Mouse (Mus musculus) kidney, postnatal 25 days (tissue): ENCODE data around the gene Atf1.
A peak's percentile ranks its signal among the peaks of the same experiment; 100 is the strongest.

Experiments
- DNase-seq, 2 experiments: peaks; one replicate each; pipeline ENCODE4 v3.0.0; 2021; ENCODE audit warnings: mixed read lengths in 2 of 2

Atf1 gene

DNA sequence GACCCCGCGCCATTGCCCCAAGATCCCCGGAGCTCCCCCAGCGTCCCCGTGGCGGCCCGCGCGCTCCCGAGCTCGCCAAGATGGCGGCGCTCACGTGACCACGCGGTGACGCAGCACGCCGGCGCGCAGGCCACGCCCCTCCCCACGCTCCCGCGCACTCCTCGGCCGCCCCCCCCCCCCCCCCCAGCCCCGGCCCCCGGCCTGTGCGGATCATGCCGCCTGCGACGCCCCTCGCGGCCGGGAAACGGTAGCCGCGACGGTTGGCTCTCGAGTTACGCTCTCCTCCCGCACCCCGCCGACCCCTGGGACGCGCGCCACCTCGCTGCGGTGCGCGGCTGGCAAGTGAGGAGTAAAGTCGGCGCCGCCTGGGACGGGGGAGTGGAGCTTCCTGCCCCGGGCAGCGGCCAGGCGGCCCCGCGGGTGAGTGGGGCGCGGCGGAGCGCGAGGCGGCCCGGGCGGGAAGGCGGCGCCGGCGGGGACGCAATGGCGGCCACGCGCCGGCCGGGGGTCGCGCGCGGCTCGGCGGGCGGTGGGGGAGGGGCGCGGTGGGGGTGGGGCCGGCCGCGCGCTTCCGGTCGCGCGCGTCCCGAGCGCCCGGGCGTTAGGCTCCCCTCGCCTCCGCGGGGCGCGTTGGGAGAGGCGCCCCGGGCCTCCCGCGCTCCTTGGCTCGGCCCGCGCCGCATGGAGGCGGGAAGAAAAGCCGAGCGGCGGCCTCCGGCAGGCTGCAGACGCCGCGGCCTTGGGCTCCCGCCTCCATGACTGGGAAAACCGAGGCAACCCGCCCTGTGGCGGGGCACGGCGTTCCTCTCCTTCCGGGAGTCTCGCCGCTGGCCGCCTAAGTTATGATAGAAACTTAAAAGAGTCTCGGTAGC, at the start of gene Atf1:
Gene Atf1, plus strand, starts transcription at position 157 of the 872 bp plus-strand sequence.
- peak; percentile 94 to 95 for DNase-seq

- no peak for DNase-seq
Measured at GRCm38 (mm10) chr15:100178487-100178886, 49.1 kb upstream of the Atf1 start.

DNA sequence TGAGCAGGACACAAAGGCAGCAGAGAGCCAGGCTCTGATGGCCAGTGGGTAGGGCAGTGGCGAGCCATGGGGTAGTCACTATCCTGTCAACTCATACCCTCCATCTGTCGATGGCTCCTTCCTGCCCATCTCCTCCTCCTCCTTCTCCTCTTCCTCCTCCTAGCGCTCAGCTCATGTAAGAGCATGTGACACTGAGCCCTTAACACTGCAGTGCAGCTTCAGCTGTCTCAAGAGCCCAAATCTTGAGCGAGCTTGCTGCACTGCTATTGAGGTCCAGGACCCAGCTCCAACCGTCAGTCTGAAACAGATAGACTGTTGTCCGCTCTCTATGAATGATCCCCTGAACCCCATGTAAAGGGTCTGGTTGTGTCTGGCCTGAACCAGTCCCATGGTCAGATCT, 47.9 kb upstream of the Atf1 start:
- no peak for DNase-seq

DNA sequence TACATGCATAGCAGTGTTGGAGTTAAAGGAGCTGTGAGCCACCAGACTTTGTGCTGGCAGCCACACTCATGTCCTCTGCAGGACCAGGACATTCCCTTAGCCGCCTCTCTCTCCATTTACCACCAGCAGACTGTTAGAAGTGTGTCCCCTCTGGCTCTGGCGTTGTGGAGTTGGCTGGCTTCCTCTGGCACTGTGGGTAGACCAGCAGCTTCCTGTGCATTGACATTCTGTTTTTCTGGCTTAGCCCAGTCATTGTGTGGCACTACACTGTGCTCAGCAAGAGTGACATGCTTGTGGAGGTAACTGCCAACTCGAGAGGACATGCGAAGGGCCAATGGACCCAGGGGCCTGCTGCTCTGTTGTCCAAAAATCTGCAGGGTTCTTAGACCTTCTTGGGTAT, 47.4 kb upstream of the Atf1 start:
- DNase-seq = no peak

- no peak for DNase-seq
Measured at GRCm38 (mm10) chr15:100181841-100182240, 45.8 kb upstream of the Atf1 start.

DNA sequence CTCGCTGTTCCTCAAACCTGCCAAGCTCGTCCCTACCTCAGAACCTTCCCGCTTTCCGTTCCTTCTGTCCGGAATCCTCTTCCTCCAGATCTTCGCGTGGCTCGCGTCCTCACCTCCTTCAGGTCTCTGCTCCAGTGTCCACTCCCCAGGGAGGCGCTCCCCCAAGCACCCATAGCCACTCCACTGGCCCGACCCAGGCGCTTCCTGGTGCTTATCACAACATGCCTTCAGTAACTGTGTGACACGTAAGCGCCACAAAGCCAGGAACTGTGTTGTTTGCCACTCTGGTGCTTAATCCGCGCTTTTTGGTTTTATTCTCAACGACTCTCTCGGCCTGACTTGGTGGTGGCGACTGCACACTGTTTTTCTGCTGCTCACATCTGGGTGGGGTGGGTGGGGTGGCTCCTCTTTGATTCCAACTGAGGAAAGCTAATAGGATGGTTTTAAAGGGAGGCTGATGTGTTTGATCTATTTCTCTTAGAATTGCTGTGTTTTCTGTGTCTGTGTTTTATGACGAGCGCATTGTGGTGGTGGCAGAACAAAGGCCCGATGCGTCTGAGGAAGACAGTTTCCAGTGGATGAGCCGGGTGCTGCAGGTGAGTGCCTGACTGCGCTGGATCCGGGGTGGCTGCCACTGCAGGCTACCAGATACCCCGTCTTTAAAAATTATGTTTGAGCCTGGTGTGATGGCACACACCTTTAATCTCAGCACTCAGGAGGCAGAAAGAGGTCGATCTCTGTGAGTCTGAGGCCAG, 44.9 kb upstream of the Atf1 start:
- no peak for DNase-seq

GRCm38 (mm10) chr15:100183510-100183909, 44.1 kb upstream of the Atf1 start:
- DNase-seq = no peak

DNA sequence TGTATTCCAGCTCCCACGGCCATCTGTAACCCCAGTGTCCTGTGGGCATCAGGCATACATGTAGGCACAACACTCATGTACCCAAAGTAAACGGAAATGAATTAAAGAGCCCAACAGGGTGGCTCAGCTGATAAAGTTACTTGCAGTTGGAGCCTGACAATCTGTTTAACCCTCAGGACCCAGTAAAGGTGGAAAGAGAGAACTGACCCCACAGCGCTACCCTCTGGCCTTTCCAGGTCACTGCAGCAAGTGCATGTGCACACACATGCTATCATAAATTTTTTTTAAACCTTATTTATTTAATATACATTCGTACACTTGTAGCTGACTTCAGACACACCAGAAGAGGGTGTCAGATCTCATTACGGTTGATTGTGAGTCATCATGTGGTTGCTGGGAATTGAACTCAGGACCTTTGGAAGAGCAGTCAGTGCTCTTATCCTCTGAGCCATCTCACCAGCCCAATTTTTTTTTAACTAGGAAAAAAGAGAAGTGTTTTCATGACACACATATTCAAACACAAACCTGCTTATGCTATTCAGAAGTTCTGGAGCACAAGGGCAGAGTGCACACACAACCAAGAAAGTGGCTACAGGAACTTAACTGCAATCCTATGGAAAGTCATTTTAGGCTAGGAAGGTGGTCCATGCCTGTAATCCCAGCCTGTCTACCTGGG, 42.7 kb upstream of the Atf1 start:
- no peak for DNase-seq

GRCm38 (mm10) chr15:100186234-100186633, 41.4 kb upstream of the Atf1 start:
- no peak for DNase-seq

- DNase-seq = no peak
Measured at GRCm38 (mm10) chr15:100186882-100187672, 40.5 kb upstream of the Atf1 start.

DNA sequence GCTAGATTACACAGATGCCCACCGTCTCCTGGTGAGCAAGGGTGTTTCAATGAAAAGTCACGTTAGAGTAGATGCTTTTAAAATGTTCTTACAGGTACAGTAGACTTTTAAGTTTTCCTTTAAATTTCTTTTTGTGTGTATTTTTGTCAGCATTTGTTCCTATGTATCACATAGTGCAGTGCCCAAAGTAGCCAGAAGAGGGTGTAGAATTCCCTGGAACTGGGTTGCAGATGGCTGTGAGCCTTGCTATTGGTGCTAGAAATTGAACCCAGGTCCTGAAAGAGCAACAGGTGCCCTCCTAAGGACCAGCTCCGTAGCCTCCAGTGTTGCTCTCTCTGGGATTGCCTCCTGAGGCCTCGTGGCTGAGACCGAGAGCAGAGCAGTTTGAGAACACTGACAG, 39.1 kb upstream of the Atf1 start:
- DNase-seq = peak in 1 of 2 experiments; percentile 14

- DNase-seq = no peak
Measured at GRCm38 (mm10) chr15:100188962-100189404, 38.6 kb upstream of the Atf1 start.

GRCm38 (mm10) chr15:100190083-100190482, 37.5 kb upstream of the Atf1 start:
- DNase-seq = no peak

- DNase-seq = no peak
Measured at GRCm38 (mm10) chr15:100198983-100199745, 28.5 kb upstream of the Atf1 start.

DNA sequence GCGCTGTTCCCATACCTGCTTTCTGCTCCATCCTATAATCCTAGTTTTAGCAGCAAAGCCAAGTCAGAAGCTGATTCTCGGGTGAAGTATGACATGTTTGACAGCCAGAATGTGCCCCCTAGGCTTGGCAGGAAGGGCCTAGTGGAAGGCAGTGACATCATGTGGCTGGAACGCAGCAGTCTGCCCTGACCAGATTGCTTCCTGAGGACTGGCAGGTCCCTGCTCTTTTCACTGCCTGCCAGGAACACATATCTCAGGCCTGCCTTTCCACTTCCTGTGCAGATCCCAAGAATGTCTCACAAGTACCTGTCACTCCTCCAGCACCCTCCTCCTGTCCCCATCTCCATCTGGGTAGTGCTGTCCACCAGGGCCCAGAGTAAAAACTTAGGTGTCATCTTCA, 27.8 kb upstream of the Atf1 start:
- peak; percentile 25 to 59 for DNase-seq

DNA sequence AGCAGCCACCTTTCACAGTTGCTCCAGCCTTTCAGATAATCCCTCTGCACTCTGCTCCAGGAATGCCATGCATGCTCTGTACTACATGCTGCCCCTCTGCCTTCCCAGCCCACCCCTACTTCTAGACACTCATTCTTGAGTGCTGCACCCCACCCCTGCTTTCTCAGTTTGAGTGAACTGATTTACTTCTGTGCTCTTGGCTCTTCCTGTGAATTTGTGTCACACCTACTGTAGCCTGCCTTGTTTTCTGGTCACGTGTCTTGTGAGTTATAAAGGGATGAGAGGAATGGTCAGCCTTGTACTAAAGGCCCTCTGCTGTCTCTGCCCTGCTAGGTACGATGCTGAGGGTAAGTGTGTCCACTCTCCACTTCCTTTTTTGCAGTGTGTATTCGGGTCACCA, 25.8 kb upstream of the Atf1 start:
- no peak for DNase-seq

DNA sequence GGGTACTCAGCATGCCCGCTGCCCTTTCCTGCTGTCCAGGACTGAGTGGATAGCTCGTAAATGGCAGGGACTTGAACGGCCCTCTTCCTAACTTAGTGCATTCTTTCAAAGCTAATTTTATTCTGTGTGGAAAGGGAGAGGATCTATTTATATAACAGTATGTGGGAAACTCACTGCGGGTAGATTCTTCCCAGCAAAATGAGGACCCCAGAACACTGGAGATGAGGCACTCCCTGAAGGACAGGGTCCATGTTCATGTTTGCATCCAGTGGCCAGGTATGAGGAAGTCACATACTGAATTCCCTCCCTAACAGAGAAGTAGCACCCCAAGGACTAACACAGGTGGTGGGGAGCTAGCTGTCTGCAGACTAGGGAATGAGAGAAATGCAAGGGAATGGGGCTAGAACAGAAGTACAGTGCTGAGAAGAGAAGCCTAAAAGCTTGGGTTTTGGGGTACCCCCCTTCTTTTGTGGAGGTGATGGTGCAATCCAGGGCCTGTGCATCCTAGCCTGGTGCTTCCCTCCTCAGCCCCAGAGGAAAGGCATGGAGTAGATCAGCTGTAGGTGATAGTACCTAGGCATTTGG, 25.1 kb upstream of the Atf1 start:
- no peak for DNase-seq

DNA sequence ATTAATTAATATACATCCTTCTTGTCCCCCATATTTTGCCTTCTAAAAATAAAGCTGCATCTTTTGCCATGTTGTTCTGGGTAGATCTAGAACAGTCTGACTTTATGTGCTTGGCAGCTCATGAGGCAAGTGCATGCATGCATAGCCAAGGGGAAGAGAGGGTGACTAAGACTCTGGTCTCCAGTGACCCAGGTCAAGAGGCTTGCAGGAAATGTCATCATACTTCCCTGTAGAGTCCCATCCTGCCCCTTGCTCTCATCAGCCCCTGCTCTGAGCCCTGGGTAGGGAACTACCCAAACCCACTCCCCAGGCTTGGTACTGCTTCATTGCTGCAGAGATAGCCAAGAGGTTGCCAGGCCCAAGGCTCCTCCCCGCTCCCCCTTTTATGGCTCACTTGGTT, 23.0 kb upstream of the Atf1 start:
- DNase-seq = no peak

- DNase-seq = no peak
Measured at GRCm38 (mm10) chr15:100210013-100210412, 17.6 kb upstream of the Atf1 start.

DNA sequence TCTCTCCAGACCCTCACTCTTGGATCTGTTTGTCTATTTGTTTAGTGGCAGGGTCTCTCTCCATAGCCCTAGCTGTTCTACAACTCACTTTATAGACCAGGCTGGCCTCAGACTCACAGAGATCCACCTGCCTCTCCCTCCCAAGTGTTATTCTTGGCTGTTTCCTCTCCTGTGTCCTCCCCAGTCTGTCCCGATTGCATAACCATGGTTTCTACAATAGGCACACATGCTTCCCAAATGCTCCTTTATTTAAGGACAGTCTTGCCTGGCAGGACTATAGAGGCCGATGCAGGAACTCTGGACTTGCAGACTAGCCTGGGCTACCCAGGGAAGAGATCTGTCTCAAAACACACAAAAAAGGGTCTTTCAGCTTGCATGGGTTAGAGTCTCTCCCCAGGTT, 14.3 kb upstream of the Atf1 start:
- no peak for DNase-seq

DNA sequence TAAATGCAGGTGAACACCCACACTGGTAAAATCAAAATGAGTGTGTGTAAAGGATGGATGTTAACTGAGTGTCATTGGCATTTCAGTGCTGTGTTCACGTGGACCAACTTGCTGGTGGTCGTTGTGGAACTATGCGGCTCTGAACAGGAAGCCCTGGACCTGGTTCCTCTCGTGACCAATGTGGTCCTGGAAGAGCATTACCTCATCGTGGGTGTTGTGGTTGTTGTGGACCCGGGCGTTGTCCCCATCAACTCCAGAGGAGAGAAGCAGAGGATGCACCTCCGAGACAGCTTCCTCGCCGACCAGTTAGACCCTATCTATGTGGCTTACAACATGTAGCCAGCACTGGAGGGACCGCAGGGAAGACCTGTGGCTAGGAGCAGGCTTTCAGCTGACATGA, 12.5 kb upstream of the Atf1 start:
- no peak for DNase-seq
